Mouse (Mus musculus) midbrain, postnatal 0 days (tissue): Measurements from ENCODE around the gene Tmtc2. TPM values are rescaled to one million over a fixed set of nuclear protein-coding genes. Genes with fewer than 3 reads are reported as not detected.
A peak's percentile ranks its signal among the peaks of the same experiment; 100 is the strongest.

Source experiments
- ATAC-seq: fragments of 200-750 bp; cut with Nextera tagmentation; 2 replicates; pipeline ENCODE4 v1.8.0; 2017; ENCODE audit warnings: moderate number of reproducible peaks, mild to moderate bottlenecking, moderate TSS enrichment, moderate library complexity; ENCODE audit not compliant: low FRiP score
- DNase-seq: peaks from one replicate; pipeline ENCODE4 v3.0.0-alpha.2; 2015; ENCODE audit warnings: low spot score
- H3K27ac ChIP-seq: fragments of 300-500 bp; sonication (generic); 2 replicates; pipeline ENCODE4 v1.5.1; 2014; ENCODE audit warnings: low read depth, mild to moderate bottlenecking, low read length, mixed read lengths
- H3K27me3 ChIP-seq: fragments of 300-500 bp; sonication (generic); 2 replicates; pipeline ENCODE4 v1.6.1; 2014; ENCODE audit warnings: low read length, control low read depth, mixed read lengths; ENCODE audit not compliant: insufficient read depth
- H3K36me3 ChIP-seq: fragments of 300-500 bp; sonication (generic); 2 replicates; pipeline ENCODE4 v1.6.1; 2014; ENCODE audit warnings: low read length, control low read depth, mixed read lengths; ENCODE audit not compliant: insufficient read depth
- H3K4me1 ChIP-seq: fragments of 300-500 bp; sonication (generic); 2 replicates; pipeline ENCODE4 v1.6.1; 2014; ENCODE audit warnings: mild to moderate bottlenecking, control low read depth, antibody characterized with exemption, low read length, mixed read lengths; ENCODE audit not compliant: insufficient read depth
- H3K4me2 ChIP-seq: fragments of 300-500 bp; sonication (generic); 2 replicates; pipeline ENCODE4 v1.6.1; 2014; ENCODE audit warnings: low read depth, mild to moderate bottlenecking, low read length, mixed read lengths; ENCODE audit not compliant: poor library complexity, severe bottlenecking
- H3K4me3 ChIP-seq: fragments of 300-500 bp; sonication (generic); 2 replicates; pipeline ENCODE4 v1.5.1; 2014; ENCODE audit warnings: low read depth, mild to moderate bottlenecking, low read length, moderate library complexity
- H3K9ac ChIP-seq: fragments of 300-500 bp; sonication (generic); replicated peaks from 2 replicates; pipeline ENCODE4 v1.6.1; 2014; ENCODE audit warnings: mild to moderate bottlenecking, low read length, moderate library complexity, mixed read lengths; ENCODE audit not compliant: poor library complexity, severe bottlenecking
- H3K9me3 ChIP-seq: fragments of 300-500 bp; sonication (generic); 2 replicates; pipeline ENCODE4 v1.6.1; 2016; ENCODE audit warnings: low read length, control low read depth
- CTCF ChIP-seq: IDR thresholded peaks from 2 replicates; pipeline ENCODE4 v1.5.1; 2016; ENCODE audit warnings: antibody characterized with exemption, mild to moderate bottlenecking
- WGBS: fragments of 180-500 bp; shearing (Covaris S2); extraction: QIAGEN DNeasy Blood & Tissue Kit; methylation state at CpG from one replicate; pipeline ENCODE4 v1.1.7; 2014; 5-methylcytosine and 5-hydroxymethylcytosine counted together
- polyA plus RNA-seq: library from polyadenylated mRNA; unstranded; fragments of >200 nt; fragmentation: Nextera tagmentation; extraction: Ambion mirVana; gene quantifications from 2 replicates; pipeline ENCODE4 v1.2.1, GENCODE M21; 2015
- total RNA-seq: library from RNA; depleted of rRNA; stranded (reverse); fragments of >200 nt; gene quantifications from 2 replicates; pipeline ENCODE4 v1.2.3, GENCODE M21; 2014

Tmtc2 gene
- total and polyA plus RNA-seq, 2 experiments from 2014 or later = 5.3 to 12.9 TPM

GRCm38 (mm10) chr10:105402481-105402779 lies 171.8 kb downstream of the Tmtc2 start:
- peaks cover 8% of the 10 kb centered on the region; the same call in 1 of the 2 replicates for H3K4me1 ChIP-seq
- no peaks in the 10 kb centered on the region for H3K27me3 ChIP-seq
- H3K9me3 ChIP-seq = no peaks in the 10 kb centered on the region
- H3K27ac ChIP-seq = no peak overlapping the region
- H3K4me3 ChIP-seq = no peak overlapping the region
- no peak overlapping the region; the same call in 1 of the 2 replicates for H3K9ac ChIP-seq
- no peaks in the 10 kb centered on the region for H3K36me3 ChIP-seq
- WGBS = 17% methylated on average over 5 of the region's 5 CpGs
- peak overlapping the region; percentile 42 for H3K4me2 ChIP-seq
- DNase-seq = peak; percentile 53
- ATAC-seq = peak; percentile 69
- no peak for TF ChIP-seq CTCF

GRCm38 (mm10) chr10:105401754-105402480 lies 172.3 kb downstream of the Tmtc2 start:
- Histone ChIP-seq H3K9me3 (no peaks in the 10 kb centered on the region), H3K4me2 (peak overlapping the region; percentile 42), H3K4me1 (peaks cover 8% of the 10 kb centered on the region; the same call in 1 of the 2 replicates), H3K4me3 (no peak overlapping the region), H3K36me3 (no peaks in the 10 kb centered on the region), H3K9ac (no peak overlapping the region; the same call in 1 of the 2 replicates), H3K27ac (no peak overlapping the region), H3K27me3 (no peaks in the 10 kb centered on the region)
- no peak for TF ChIP-seq CTCF
- WGBS = 61% methylated on average over 11 of the region's 11 CpGs
- ATAC-seq (peak; percentile 70), DNase-seq (peak; percentile 76)

- Histone ChIP-seq H3K27ac (no peak overlapping the region), H3K9me3 (0 out of 2 replicates have a peak, but pooled peaks cover under 1% of the 10 kb centered on the region), H3K4me3 (no peak overlapping the region), H3K4me2 (no peak overlapping the region), H3K27me3 (no peaks in the 10 kb centered on the region), H3K36me3 (no peaks in the 10 kb centered on the region), H3K4me1 (peaks cover 8% of the 10 kb centered on the region; the same call in 1 of the 2 replicates), H3K9ac (no peak overlapping the region)
- DNase-seq = peak; percentile 38
- peak; percentile 47; the same call in 1 of the 2 replicates for TF ChIP-seq CTCF
- ATAC-seq = no peak
- WGBS = 30% methylated on average over 5 of the region's 5 CpGs
Observed at GRCm38 (mm10) chr10:105399316-105399715, 174.9 kb downstream of the Tmtc2 start.

GRCm38 (mm10) chr10:105384065-105384464 lies 190.2 kb downstream of the Tmtc2 start:
- Histone ChIP-seq H3K36me3 (no peaks in the 10 kb centered on the region), H3K4me3 (no peak overlapping the region), H3K9ac (no peak overlapping the region), H3K9me3 (no peaks in the 10 kb centered on the region), H3K4me2 (no peak overlapping the region), H3K27me3 (no peaks in the 10 kb centered on the region), H3K4me1 (no peaks in the 10 kb centered on the region), H3K27ac (no peak overlapping the region)
- no peak for TF ChIP-seq CTCF
- WGBS = 71% methylated on average over 4 of the region's 4 CpGs
- DNase-seq (no peak), ATAC-seq (no peak)

- Histone ChIP-seq H3K4me1 (no peaks in the 10 kb centered on the region), H3K27ac (no peak overlapping the region), H3K36me3 (no peaks in the 10 kb centered on the region), H3K9ac (no peak overlapping the region), H3K9me3 (no peaks in the 10 kb centered on the region), H3K4me2 (no peak overlapping the region), H3K4me3 (no peak overlapping the region), H3K27me3 (no peaks in the 10 kb centered on the region)
- 78% methylated on average over 1 of the region's 1 CpGs for whole genome bisulfite sequencing
- no peak for ATAC-seq
- DNase-seq = no peak
- TF ChIP-seq CTCF = no peak
Observed at GRCm38 (mm10) chr10:105381705-105382104, 192.5 kb downstream of the Tmtc2 start.

GRCm38 (mm10) chr10:105381202-105381601 lies 193.0 kb downstream of the Tmtc2 start:
- ATAC-seq (no peak), DNase-seq (no peak)
- Histone ChIP-seq H3K4me2 (no peak overlapping the region), H3K9me3 (no peaks in the 10 kb centered on the region), H3K9ac (no peak overlapping the region), H3K36me3 (no peaks in the 10 kb centered on the region), H3K4me3 (no peak overlapping the region), H3K4me1 (no peaks in the 10 kb centered on the region), H3K27ac (no peak overlapping the region), H3K27me3 (no peaks in the 10 kb centered on the region)
- no peak for TF ChIP-seq CTCF
- WGBS = 37% methylated on average over 5 of the region's 5 CpGs
